Mouse (Mus musculus) heart, adult 2 months (tissue): Measurements from ENCODE around the gene Alad. TPM values are rescaled to one million over a fixed set of nuclear protein-coding genes. Genes with fewer than 3 reads are reported as not detected.

ENCODE experiments used
- DNase-seq, 2 experiments: peaks; one replicate each; pipeline ENCODE4 v3.0.0; 2021
- H3K27ac ChIP-seq: fragments of 200-600 bp; 2 replicates; pipeline ENCODE4 v1.8.1; 2022
- H3K27me3 ChIP-seq: fragments of 200-500 bp; 2 replicates; pipeline ENCODE4 v1.6.1; 2012; ENCODE audit warnings: mild to moderate bottlenecking, low read length, inconsistent platforms, mixed read lengths; ENCODE audit not compliant: control insufficient read depth, insufficient read depth
- H3K36me3 ChIP-seq: fragments of 200-500 bp; 2 replicates; pipeline ENCODE4 v1.6.1; 2012; ENCODE audit warnings: low read length, inconsistent platforms; ENCODE audit not compliant: control insufficient read depth, insufficient read depth
- H3K4me1 ChIP-seq: fragments of 200-500 bp; 2 replicates; pipeline ENCODE4 v1.6.1; 2011; ENCODE audit warnings: low read length; ENCODE audit not compliant: control insufficient read depth, insufficient read depth
- H3K4me3 ChIP-seq: fragments of 200-600 bp; 2 replicates; pipeline ENCODE4 v1.8.1; 2022
- H3K79me2 ChIP-seq: fragments of 200-500 bp; replicated peaks from 2 replicates; pipeline ENCODE4 v1.6.1; 2012; ENCODE audit warnings: mild to moderate bottlenecking, inconsistent platforms, low read length, moderate library complexity, mixed read lengths; ENCODE audit not compliant: control insufficient read depth, insufficient read depth
- H3K9ac ChIP-seq: fragments of 200-500 bp; 2 replicates; pipeline ENCODE4 v1.6.1; 2012; ENCODE audit warnings: low read depth, mild to moderate bottlenecking, control low read depth, inconsistent platforms, low read length, mixed read lengths
- CTCF ChIP-seq: fragments of 200-600 bp; IDR thresholded peaks from 2 replicates; pipeline ENCODE4 v1.8.1; 2022; ENCODE audit warnings: antibody characterized with exemption, mild to moderate bottlenecking, moderate library complexity
- EP300 ChIP-seq: fragments of 200-500 bp; IDR thresholded peaks from 2 replicates; pipeline ENCODE4 v1.6.1; 2011; ENCODE audit warnings: low read depth, low read length, control low read depth; ENCODE audit not compliant: insufficient read depth
- POLR2A ChIP-seq: fragments of 200-500 bp; IDR thresholded peaks from 2 replicates; pipeline ENCODE4 v1.6.1; 2011; ENCODE audit warnings: mild to moderate bottlenecking, low read depth, low read length, control low read depth; ENCODE audit not compliant: insufficient read depth
- WGBS: fragments of 180-500 bp; shearing (Covaris S2); methylation state at CpG from one replicate; pipeline ENCODE4 v1.1.7; 2018; 5-methylcytosine and 5-hydroxymethylcytosine counted together
- intact Hi-C: fragments of 180-260 bp; cut with DNase I; formaldehyde crosslinking; loops from one replicate; pipeline ENCODE4 v1.15.1; 2025
- polyA plus RNA-seq: library from polyadenylated mRNA; depleted of rRNA; stranded (reverse); fragments of >200 nt; gene quantifications from 2 replicates; pipeline ENCODE4 v1.2.3, GENCODE M21; 2012
- total RNA-seq, 2 experiments: library from RNA; stranded (reverse); gene quantifications; 2 replicates each; pipeline ENCODE4 v1.2.3; 2021

The Alad gene
- total and polyA plus RNA-seq, 3 experiments: 65.6 to 126 (median 70.8) TPM

DNA sequence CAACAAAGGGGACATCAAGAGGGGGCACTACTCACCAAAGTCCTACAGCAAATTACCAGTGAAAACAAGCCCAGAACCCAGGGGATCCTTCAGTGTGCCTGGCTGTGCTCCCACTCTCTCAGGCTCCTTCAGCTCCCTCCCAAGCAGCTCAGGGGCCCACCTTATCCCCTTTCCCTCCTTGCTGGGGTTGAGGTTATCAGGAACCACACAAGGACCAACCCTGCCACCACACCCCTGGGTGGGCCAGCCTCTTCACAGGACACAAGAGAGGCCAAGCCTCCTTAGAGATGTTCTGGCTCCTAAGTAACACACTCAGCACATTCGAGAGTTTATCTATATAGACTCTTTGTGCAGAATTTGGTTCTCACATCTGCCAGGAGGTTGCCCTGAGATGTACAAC, 3.1 kb downstream of the Alad start:
- peak overlapping the region; percentile 78 for H3K27ac ChIP-seq
- peaks cover 21% of the 10 kb centered on the region for H3K4me1 ChIP-seq
- peak in 1 of 2 experiments; percentile 24 for DNase-seq
- intact Hi-C loops: loop anchor here (2.0 to 10.0 kb wide), 5 partner anchors 14 to 888 kb away; partner anchors contain the start of genes Akna, Fkbp15, Hdhd3 and Slc31a1
- H3K36me3 ChIP-seq: no peaks in the 10 kb centered on the region; the same call in none of the 2 replicates
- H3K4me3 ChIP-seq: no peak overlapping the region
- no peak overlapping the region for H3K9ac ChIP-seq
- H3K27me3 ChIP-seq: no peaks in the 10 kb centered on the region
- H3K79me2 ChIP-seq: no peaks in the 10 kb centered on the region
- TF ChIP-seq CTCF: no peak
- TF ChIP-seq POLR2A: no peak
- no peak for TF ChIP-seq EP300
- WGBS: 43% methylated on average over 1 of the region's 1 CpGs

DNA sequence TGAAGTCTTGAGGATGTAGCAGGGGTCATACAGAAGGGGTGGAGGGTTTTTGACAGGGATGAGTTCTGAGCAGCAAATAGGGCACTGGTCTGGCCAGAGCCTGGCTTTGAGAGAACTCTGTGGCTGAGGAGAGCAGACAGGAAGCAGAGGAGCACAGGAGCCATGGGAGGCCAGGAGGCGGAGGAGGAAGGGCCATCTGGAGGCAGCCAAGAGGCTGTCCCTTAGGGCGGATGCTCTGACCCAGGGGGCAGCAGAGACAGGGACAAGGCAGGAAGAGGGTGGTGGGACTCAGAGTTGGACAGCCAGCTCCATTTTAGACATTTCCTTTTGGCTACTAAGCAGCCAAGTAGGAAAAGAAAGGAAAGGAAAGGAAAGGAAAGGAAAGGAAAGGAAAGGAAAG, 3.6 kb downstream of the Alad start:
- Histone ChIP-seq H3K36me3 (no peaks in the 10 kb centered on the region; the same call in none of the 2 replicates), H3K4me3 (no peak overlapping the region; the same call in 1 of the 2 replicates), H3K9ac (no peak overlapping the region), H3K27me3 (no peaks in the 10 kb centered on the region), H3K27ac (peak overlapping the region; percentile 78), H3K4me1 (peaks cover 21% of the 10 kb centered on the region), H3K79me2 (no peaks in the 10 kb centered on the region)
- intact Hi-C loops: loop anchor here (2.0 to 10.0 kb wide), 5 partner anchors 13 to 889 kb away; partner anchors contain the start of genes Akna, Fkbp15, Hdhd3 and Slc31a1
- TF ChIP-seq CTCF (peak; percentile 47), EP300 (peak; percentile 72), POLR2A (peak; percentile 40; the same call in 1 of the 2 replicates)
- 34% methylated on average over 2 of the region's 2 CpGs for WGBS
- peak; percentile 70 to 81 for DNase-seq

DNA sequence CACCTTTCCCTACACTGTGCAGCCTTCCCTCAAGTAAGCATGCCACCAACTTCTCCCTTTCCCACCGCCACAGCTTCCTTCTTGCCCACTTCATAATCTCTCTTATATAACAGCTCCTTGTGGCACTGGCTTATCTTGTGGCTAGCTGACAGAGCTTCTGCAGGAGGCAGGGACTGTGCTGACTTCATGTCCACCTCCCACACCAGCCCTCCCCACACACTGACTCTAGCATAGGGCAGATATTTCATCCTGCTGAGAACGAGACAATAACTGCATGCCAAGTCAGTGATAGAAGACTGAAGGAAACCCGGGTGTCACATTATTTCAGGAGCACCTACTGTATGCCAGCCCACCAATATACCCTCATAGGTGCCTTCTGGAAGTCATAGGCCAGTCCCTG, 4.2 kb downstream of the Alad start:
- DNase-seq: peak in 1 of 2 experiments; percentile 26
- Histone ChIP-seq H3K27me3 (no peaks in the 10 kb centered on the region), H3K4me1 (peaks cover 21% of the 10 kb centered on the region), H3K4me3 (no peak overlapping the region; the same call in 1 of the 2 replicates), H3K36me3 (no peaks in the 10 kb centered on the region; the same call in none of the 2 replicates), H3K27ac (peak overlapping the region; percentile 78), H3K9ac (no peak overlapping the region), H3K79me2 (no peaks in the 10 kb centered on the region)
- no peak for TF ChIP-seq CTCF
- no peak for TF ChIP-seq EP300
- TF ChIP-seq POLR2A: no peak
- intact Hi-C loops: loop anchor here (5.0 to 10.0 kb wide), 4 partner anchors 43 to 889 kb away; partner anchors contain the start of genes Akna, Fkbp15, Slc31a1 and Wdr31
- WGBS: 17% methylated on average over 3 of the region's 3 CpGs

DNA sequence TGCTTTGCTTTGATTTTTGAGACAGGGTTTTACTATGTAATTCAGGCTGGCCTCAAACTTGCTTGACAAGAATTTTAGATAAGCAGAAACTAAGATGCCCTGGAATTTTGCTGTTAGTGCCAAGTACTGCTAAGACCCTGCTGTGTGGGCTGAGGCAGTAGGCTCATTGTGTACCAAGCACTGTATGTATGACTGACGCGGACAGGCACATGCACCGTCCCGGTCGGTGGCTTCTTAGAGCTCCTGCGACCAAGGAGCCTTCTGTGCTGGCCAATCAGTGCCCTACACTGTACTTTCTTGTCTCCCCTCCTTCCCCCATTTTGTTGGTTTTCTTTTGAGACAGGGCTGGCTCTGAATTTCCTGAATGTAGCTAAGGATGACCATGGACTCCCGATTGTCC, 4.7 kb downstream of the Alad start:
- H3K4me1 ChIP-seq: peaks cover 21% of the 10 kb centered on the region
- H3K27me3 ChIP-seq: no peaks in the 10 kb centered on the region
- no peak for DNase-seq
- no peak overlapping the region for H3K4me3 ChIP-seq
- peak overlapping the region; percentile 78 for H3K27ac ChIP-seq
- TF ChIP-seq CTCF (no peak), POLR2A (no peak), EP300 (no peak)
- H3K9ac ChIP-seq: no peak overlapping the region
- 72% methylated on average over 7 of the region's 7 CpGs for WGBS
- no peaks in the 10 kb centered on the region for H3K79me2 ChIP-seq
- intact Hi-C loops: loop anchor here (5.0 to 10.0 kb wide), 4 partner anchors 43 to 890 kb away; partner anchors contain the start of genes Akna, Fkbp15, Slc31a1 and Wdr31
- H3K36me3 ChIP-seq: no peaks in the 10 kb centered on the region; the same call in none of the 2 replicates

DNA sequence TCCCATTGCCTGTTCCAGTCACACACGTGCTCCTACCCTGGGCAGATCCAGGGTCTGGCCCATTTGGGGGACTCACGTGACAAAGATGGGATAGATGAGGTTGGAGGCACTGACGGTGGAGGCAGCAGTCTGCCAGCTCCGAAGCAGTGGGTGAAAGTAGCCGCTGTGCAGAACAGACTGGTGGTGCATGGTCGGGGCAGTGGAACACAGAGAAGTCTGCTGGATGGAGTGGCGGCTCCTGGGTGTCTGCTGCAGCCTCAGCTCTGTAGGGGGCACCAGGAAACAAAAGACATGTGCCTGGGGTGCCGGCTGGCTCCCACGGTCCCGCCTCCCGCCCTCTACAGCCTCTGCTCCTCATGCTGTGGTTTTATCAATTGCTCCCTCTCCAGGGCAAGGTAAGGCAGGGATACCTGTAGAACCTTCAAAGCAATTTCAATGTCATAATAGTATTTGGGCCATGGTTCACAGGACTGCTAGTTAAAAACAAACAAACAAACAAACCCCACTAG, 5.7 kb downstream of the Alad start:
- DNase-seq: peak in 1 of 2 experiments; percentile 15
- WGBS: 72% methylated on average over 11 of the region's 11 CpGs
- H3K27me3 ChIP-seq: no peaks in the 10 kb centered on the region
- H3K4me3 ChIP-seq: no peak overlapping the region
- H3K27ac ChIP-seq: no peak overlapping the region
- TF ChIP-seq CTCF: no peak
- TF ChIP-seq EP300: no peak
- no peak for TF ChIP-seq POLR2A
- no peaks in the 10 kb centered on the region; the same call in none of the 2 replicates for H3K36me3 ChIP-seq
- intact Hi-C loops: loop anchor here (10.0 kb wide), 1 partner anchor 891 kb away; the partner anchor contains the start of gene Akna
- H3K9ac ChIP-seq: no peak overlapping the region
- H3K79me2 ChIP-seq: no peaks in the 10 kb centered on the region
- H3K4me1 ChIP-seq: peaks cover 19% of the 10 kb centered on the region

DNA sequence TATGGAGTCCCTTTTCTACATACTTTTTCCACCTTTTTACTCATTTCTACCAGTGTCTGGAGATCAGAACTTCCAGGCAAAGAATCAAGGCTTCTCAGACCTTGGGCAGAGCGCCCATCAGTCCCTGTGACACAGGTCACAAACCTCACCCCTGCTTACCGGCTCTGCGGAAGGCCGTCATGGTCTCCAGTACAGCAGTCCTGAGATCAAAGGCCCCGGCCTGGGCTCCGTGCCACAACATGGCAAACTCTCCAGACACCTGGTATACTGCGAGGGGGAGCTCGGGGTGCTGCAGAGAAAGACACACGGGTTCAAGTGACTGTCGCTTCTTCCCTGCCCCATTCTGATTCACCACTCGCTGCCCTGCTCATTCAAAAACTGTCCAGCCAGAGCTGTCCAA, 9.8 kb downstream of the Alad start:
- intact Hi-C loops: loop anchor here (5.0 to 10.0 kb wide), 4 partner anchors 53 to 895 kb away; partner anchors contain the start of gene Akna
- no peak overlapping the region for H3K9ac ChIP-seq

More for the DNA sequence above, 9.8 kb downstream of the Alad start:
- Histone ChIP-seq H3K4me1 (0 out of 2 replicates have a peak, but pooled peaks cover 1% of the 10 kb centered on the region), H3K27ac (no peak overlapping the region), H3K27me3 (no peaks in the 10 kb centered on the region), H3K79me2 (no peaks in the 10 kb centered on the region), H3K36me3 (no peaks in the 10 kb centered on the region), H3K4me3 (no peak overlapping the region)
- peak in 1 of 2 experiments; percentile 28 for DNase-seq
- TF ChIP-seq CTCF (no peak), POLR2A (no peak), EP300 (no peak)
- 72% methylated on average over 11 of the region's 11 CpGs for WGBS
